Mouse (Mus musculus) liver, embryonic 12.5 days (tissue): Measurements from ENCODE around the gene Frs3. TPM values are rescaled to one million over a fixed set of nuclear protein-coding genes. Genes with fewer than 3 reads are reported as not detected.
"Not testable (repeated sequence)": the region's sequence is repeated elsewhere in the genome, so short reads cannot be mapped to it uniquely, and the experiment has no call there.

Experiments
- ATAC-seq: fragments of 200-750 bp; cut with Nextera tagmentation; 2 replicates; pipeline ENCODE4 v1.8.0; 2017; ENCODE audit warnings: moderate number of reproducible peaks, mild to moderate bottlenecking, moderate library complexity
- H3K27ac ChIP-seq: fragments of 300-500 bp; sonication (generic); 2 replicates; pipeline ENCODE4 v1.5.1; 2016; ENCODE audit warnings: mild to moderate bottlenecking
- H3K27me3 ChIP-seq: fragments of 300-500 bp; sonication (generic); replicated peaks from 2 replicates; pipeline ENCODE4 v1.6.1; 2016; ENCODE audit warnings: mild to moderate bottlenecking, moderate library complexity
- H3K36me3 ChIP-seq: fragments of 300-500 bp; sonication (generic); 2 replicates; pipeline ENCODE4 v1.6.1; 2016; ENCODE audit warnings: mild to moderate bottlenecking, moderate library complexity
- H3K4me1 ChIP-seq: fragments of 300-500 bp; sonication (generic); 2 replicates; pipeline ENCODE4 v1.6.1; 2016
- H3K4me2 ChIP-seq: fragments of 300-500 bp; sonication (generic); 2 replicates; pipeline ENCODE4 v1.6.1; 2016; ENCODE audit warnings: mild to moderate bottlenecking, moderate library complexity
- H3K4me3 ChIP-seq: fragments of 300-500 bp; sonication (generic); 2 replicates; pipeline ENCODE4 v1.5.1; 2016; ENCODE audit warnings: mild to moderate bottlenecking, moderate library complexity
- H3K9ac ChIP-seq: fragments of 300-500 bp; sonication (generic); 2 replicates; pipeline ENCODE4 v1.6.1; 2016; ENCODE audit warnings: mild to moderate bottlenecking, moderate library complexity
- H3K9me3 ChIP-seq: fragments of 300-500 bp; sonication (generic); replicated peaks from 2 replicates; pipeline ENCODE4 v1.6.1; 2016; ENCODE audit warnings: mild to moderate bottlenecking, moderate library complexity
- WGBS: fragments of 180-500 bp; shearing (Covaris S2); methylation state at CpG from one replicate; pipeline ENCODE4 v1.1.7; 2016; ENCODE audit not compliant: insufficient replicate concordance; 5-methylcytosine and 5-hydroxymethylcytosine counted together
- polyA plus RNA-seq: library from polyadenylated mRNA; unstranded; fragments of >200 nt; fragmentation: Nextera tagmentation; extraction: Ambion mirVana; gene quantifications from 2 replicates; pipeline ENCODE4 v1.2.1, GENCODE M21; 2016

Gene Frs3
- 1.7 and 2.3 TPM in 2 replicates for polyA plus RNA-seq

- Histone ChIP-seq H3K27ac (peak within 1 kb of the TSS; percentile 83), H3K4me1 (peaks cover 42% of the 10 kb centered on the region), H3K9ac (peak within 1 kb of the TSS; percentile 75), H3K27me3 (peaks cover 38% of the 10 kb centered on the region), H3K9me3 (no peaks in the 10 kb centered on the region), H3K4me2 (peak within 1 kb of the TSS; percentile 99), H3K4me3 (peak within 1 kb of the TSS; percentile 79), H3K36me3 (peaks cover 29% of the 10 kb centered on the region)
- ATAC-seq: peak; percentile 74
- WGBS: 2% methylated on average over 58 of the region's 58 CpGs
Observed at GRCm38 (mm10) chr17:47688608-47689575, at the start of gene Frs3. TSS of gene Frs3 (plus strand) at chr17:47689030.

GRCm38 (mm10) chr17:47642992-47643391, 45.8 kb upstream of the Frs3 start:
- WGBS: 84% methylated on average over 2 of the region's 2 CpGs
- H3K9ac ChIP-seq: no peak overlapping the region
- no peak overlapping the region for H3K4me2 ChIP-seq
- 0 out of 2 replicates have a peak, but pooled peaks cover 3% of the 10 kb centered on the region for H3K36me3 ChIP-seq
- H3K9me3 ChIP-seq: no peaks in the 10 kb centered on the region
- no peaks in the 10 kb centered on the region for H3K27me3 ChIP-seq
- no peak overlapping the region for H3K4me3 ChIP-seq
- H3K4me1 ChIP-seq: peaks cover 31% of the 10 kb centered on the region
- no peak for ATAC-seq
- no peak overlapping the region for H3K27ac ChIP-seq

GRCm38 (mm10) chr17:47646683-47647082, 42.1 kb upstream of the Frs3 start:
- 0 out of 2 replicates have a peak, but pooled peaks have one; percentile 35 for ATAC-seq
- no peaks in the 10 kb centered on the region for H3K27me3 ChIP-seq
- no peaks in the 10 kb centered on the region for H3K9me3 ChIP-seq
- H3K4me3 ChIP-seq: no peak overlapping the region
- H3K4me2 ChIP-seq: no peak overlapping the region
- no peak overlapping the region for H3K9ac ChIP-seq
- peaks cover 32% of the 10 kb centered on the region for H3K4me1 ChIP-seq
- no peak overlapping the region for H3K27ac ChIP-seq
- 67% methylated on average over 1 of the region's 1 CpGs for WGBS
- H3K36me3 ChIP-seq: peaks cover 7% of the 10 kb centered on the region; the same call in 1 of the 2 replicates

DNA sequence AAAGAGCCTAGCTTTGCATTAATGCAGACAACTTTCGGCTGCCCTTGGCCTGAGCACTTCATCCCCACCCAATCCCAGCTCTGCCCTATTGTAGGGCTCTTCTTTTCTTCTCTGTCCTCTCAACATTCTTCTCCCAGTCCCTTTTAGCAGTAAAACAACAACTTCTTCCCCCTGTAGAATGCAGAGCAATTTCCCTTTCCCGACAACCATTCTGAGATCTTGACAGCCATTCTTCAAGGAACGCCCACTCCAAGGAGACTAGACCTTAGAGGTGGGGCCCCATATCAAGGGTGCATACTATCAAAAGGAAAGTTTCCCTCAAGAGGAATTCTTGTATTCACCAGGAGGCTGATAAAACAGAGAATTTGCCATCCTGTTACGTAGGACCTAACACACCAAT, 39.9 kb upstream of the Frs3 start:
- Histone ChIP-seq H3K4me2 (no peak overlapping the region), H3K27me3 (no peaks in the 10 kb centered on the region), H3K4me3 (no peak overlapping the region), H3K36me3 (peaks cover 19% of the 10 kb centered on the region), H3K27ac (no peak overlapping the region), H3K9me3 (no peaks in the 10 kb centered on the region), H3K4me1 (peaks cover 31% of the 10 kb centered on the region), H3K9ac (no peak overlapping the region)
- 65% methylated on average over 4 of the region's 4 CpGs for WGBS
- ATAC-seq: no peak

DNA sequence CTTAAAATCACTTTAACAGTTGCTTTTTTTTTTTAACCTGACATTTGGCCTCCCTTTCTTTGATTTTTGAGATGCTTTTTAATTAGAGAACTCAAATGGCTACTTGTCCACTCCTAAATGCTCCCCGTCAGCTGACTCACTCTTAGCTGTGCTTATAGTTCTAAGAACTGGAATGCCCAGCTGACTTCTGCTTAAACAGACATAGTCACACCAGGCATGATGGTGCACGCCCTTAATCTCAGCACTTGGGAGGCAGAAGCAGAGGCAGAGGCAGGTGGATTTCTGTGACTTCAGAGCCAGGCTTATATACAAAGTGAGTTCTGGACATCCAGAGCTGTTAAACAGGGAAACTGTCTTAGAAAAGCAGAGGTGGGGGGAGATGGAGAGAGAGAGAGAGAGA, 36.9 kb upstream of the Frs3 start:
- no peak for ATAC-seq
- WGBS: 82% methylated on average over 2 of the region's 2 CpGs
- Histone ChIP-seq H3K27ac (no peak overlapping the region), H3K27me3 (no peaks in the 10 kb centered on the region), H3K36me3 (peaks cover 33% of the 10 kb centered on the region), H3K4me3 (no peak overlapping the region), H3K9me3 (no peaks in the 10 kb centered on the region), H3K4me1 (peaks cover 6% of the 10 kb centered on the region), H3K4me2 (no peak overlapping the region), H3K9ac (no peak overlapping the region)

GRCm38 (mm10) chr17:47654346-47654745, 34.5 kb upstream of the Frs3 start:
- not testable (repeated sequence) for H3K27ac ChIP-seq, H3K9ac ChIP-seq, H3K27me3 ChIP-seq, H3K4me1 ChIP-seq, H3K4me2 ChIP-seq, H3K9me3 ChIP-seq, H3K4me3 ChIP-seq, ATAC-seq
- 89% methylated on average over 8 of the region's 8 CpGs for whole genome bisulfite sequencing
- H3K36me3 ChIP-seq: peaks cover 35% of the 10 kb centered on the region

- no peak overlapping the region for H3K9ac ChIP-seq
- WGBS: 74% methylated on average over 5 of the region's 5 CpGs
- no peak for ATAC-seq
Observed at GRCm38 (mm10) chr17:47655697-47656096, 33.1 kb upstream of the Frs3 start.

GRCm38 (mm10) chr17:47657901-47658300, 30.9 kb upstream of the Frs3 start:
- Histone ChIP-seq H3K4me3 (no peak overlapping the region), H3K27ac (no peak overlapping the region), H3K27me3 (no peaks in the 10 kb centered on the region), H3K4me1 (peaks cover 5% of the 10 kb centered on the region; the same call in 1 of the 2 replicates), H3K9ac (no peak overlapping the region), H3K9me3 (no peaks in the 10 kb centered on the region), H3K4me2 (no peak overlapping the region), H3K36me3 (peaks cover 36% of the 10 kb centered on the region)
- 74% methylated on average over 4 of the region's 4 CpGs for WGBS
- ATAC-seq: no peak

More at GRCm38 (mm10) chr17:47655697-47656096, 33.1 kb upstream of the Frs3 start:
- peaks cover 5% of the 10 kb centered on the region; the same call in 1 of the 2 replicates for H3K4me1 ChIP-seq
- H3K4me2 ChIP-seq: no peak overlapping the region
- H3K27ac ChIP-seq: no peak overlapping the region
- H3K36me3 ChIP-seq: peaks cover 42% of the 10 kb centered on the region
- H3K9me3 ChIP-seq: no peaks in the 10 kb centered on the region
- H3K27me3 ChIP-seq: no peaks in the 10 kb centered on the region
- H3K4me3 ChIP-seq: no peak overlapping the region

DNA sequence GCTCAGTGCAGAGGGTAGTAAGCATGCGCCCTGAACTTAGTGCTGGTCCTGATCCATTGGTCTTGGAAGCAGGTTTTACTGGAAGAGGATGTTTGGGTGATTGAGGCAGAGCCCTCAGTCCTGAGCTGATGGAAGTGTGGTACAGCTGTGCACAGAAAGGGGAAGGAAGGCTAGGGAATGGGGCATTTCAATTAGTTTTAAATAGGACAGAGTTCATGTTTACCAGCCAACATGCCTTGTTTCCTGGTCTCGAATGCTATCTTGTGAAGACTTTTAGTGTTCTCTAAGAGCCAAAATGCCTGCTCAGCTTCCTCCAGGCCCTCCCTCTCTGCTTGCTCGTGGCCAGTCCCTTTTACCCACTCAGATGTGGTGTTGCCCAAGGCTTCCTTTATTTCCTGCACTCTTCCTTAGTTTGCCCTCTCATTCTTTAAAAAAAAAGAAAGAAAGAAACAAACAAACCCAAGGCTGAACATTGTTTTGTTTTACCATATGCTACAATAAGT, 30.0 kb upstream of the Frs3 start:
- H3K4me3 ChIP-seq: no peak overlapping the region
- no peak for ATAC-seq
- WGBS: 46% methylated on average over 3 of the region's 3 CpGs
- H3K36me3 ChIP-seq: peaks cover 28% of the 10 kb centered on the region
- no peak overlapping the region for H3K4me2 ChIP-seq
- peaks cover 5% of the 10 kb centered on the region; the same call in 1 of the 2 replicates for H3K4me1 ChIP-seq
- H3K9ac ChIP-seq: no peak overlapping the region
- no peak overlapping the region for H3K27ac ChIP-seq
- H3K9me3 ChIP-seq: no peaks in the 10 kb centered on the region
- no peaks in the 10 kb centered on the region for H3K27me3 ChIP-seq

GRCm38 (mm10) chr17:47663009-47663713, 25.7 kb upstream of the Frs3 start:
- no peak for ATAC-seq
- 82% methylated on average over 9 of the region's 9 CpGs for WGBS
- Histone ChIP-seq H3K4me1 (peaks cover 5% of the 10 kb centered on the region; the same call in 1 of the 2 replicates), H3K36me3 (peaks cover 21% of the 10 kb centered on the region), H3K4me2 (no peak overlapping the region), H3K27me3 (no peaks in the 10 kb centered on the region), H3K9me3 (no peaks in the 10 kb centered on the region), H3K27ac (no peak overlapping the region), H3K9ac (no peak overlapping the region), H3K4me3 (no peak overlapping the region)

DNA sequence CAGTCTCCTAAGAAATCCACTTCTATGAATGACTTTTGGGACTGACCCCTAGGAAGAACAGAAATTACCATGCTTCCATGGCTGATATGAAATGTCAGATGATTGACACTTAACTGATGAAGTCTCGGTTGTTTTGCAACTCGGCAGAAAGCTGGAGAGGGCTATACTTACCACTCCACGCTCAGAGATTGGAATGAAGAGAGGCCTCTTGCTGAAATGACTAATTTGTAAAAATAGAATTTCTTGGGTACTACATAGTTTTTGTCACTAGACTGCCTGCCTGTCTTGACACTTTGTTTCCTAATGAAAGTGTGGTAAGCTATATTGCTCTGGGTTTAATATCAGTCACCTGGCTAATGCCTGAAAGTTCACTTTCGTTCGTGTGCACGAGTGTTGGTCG, 24.4 kb upstream of the Frs3 start:
- no peaks in the 10 kb centered on the region for H3K27me3 ChIP-seq
- no peak overlapping the region for H3K9ac ChIP-seq
- H3K4me1 ChIP-seq: no peaks in the 10 kb centered on the region
- no peak overlapping the region for H3K27ac ChIP-seq
- H3K4me3 ChIP-seq: no peak overlapping the region
- ATAC-seq: no peak
- 67% methylated on average over 7 of the region's 7 CpGs for WGBS
- no peaks in the 10 kb centered on the region for H3K9me3 ChIP-seq
- no peak overlapping the region for H3K4me2 ChIP-seq
- H3K36me3 ChIP-seq: peaks cover 18% of the 10 kb centered on the region

- Histone ChIP-seq H3K27me3 (peaks cover 37% of the 10 kb centered on the region), H3K4me3 (no peak overlapping the region), H3K9ac (no peak overlapping the region), H3K27ac (no peak overlapping the region), H3K4me1 (peaks cover 12% of the 10 kb centered on the region), H3K9me3 (no peaks in the 10 kb centered on the region), H3K4me2 (no peak overlapping the region), H3K36me3 (peaks cover 27% of the 10 kb centered on the region)
- 79% methylated on average over 4 of the region's 4 CpGs for WGBS
- no peak for ATAC-seq
Observed at GRCm38 (mm10) chr17:47669166-47669565, 19.7 kb upstream of the Frs3 start.
